Mouse (Mus musculus): ENCODE measurements around the gene Mab21l2.

- no peak for TF ChIP-seq CTCF (IDR thresholded peaks at IDR 0.05)
- TF ChIP-seq EP300 (IDR thresholded peaks at IDR 0.05): no peak
Measured at GRCm38 (mm10) chr3:86500586-86500985, 47.8 kb downstream of the Mab21l2 start.
